Mouse (Mus musculus): ENCODE measurements around the gene Ccdc115.

DNA sequence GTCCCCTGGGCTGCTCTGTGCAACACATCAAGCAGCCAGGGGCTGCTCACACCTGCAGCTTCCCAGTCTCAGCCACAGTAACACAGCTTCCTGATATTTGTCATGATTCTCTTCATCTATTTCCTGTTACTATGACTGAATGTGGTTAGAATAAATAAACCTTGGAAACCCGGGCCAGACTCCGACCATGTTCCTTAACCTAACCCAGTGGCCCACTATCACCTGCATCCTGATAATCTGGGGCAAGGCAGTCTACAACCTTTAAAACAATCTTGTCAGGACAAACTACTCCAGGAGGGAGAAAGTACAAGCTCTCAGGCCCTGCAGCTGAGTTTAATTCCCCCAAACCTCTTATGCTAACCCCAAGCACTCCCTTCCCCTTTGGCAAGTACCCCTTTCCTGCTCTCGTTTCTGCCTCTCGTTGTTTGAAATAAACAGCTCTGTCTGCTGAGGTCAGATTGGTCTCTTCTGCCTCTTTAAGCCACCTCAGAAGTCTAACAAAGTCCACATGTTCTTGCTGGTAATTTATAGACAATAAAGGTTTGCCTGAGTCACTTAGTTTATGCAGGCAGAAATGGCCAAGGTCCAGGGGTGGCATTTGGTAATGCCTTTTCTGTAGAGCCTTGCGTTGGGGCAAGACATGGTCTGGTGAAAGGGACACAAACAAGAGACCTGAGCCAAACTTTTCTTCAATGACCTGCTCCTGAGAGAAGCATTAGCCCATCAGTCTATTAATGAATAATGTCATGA, 42.6 kb upstream of the Ccdc115 start:
- no peak for TF ChIP-seq POLR2A (IDR thresholded peaks at IDR 0.05; ENCODE audit: insufficient read length, low read depth)
- TF ChIP-seq MYOG (IDR thresholded peaks at IDR 0.05; ENCODE audit: control insufficient read depth in 1 of 3, insufficient read depth in 1 of 3, insufficient read length in 2 of 3, low read depth in 2 of 3): no peak
- no peak for TF ChIP-seq MAX (IDR thresholded peaks at IDR 0.05; ENCODE audit: low read depth)
- no peak for TF ChIP-seq TCF12 (IDR thresholded peaks at IDR 0.05; ENCODE audit: insufficient read depth, poor library complexity, severe bottlenecking)
- no peak for TF ChIP-seq E2F4 (IDR thresholded peaks at IDR 0.05; ENCODE audit: insufficient read depth)
- TF ChIP-seq TCF3 (IDR thresholded peaks at IDR 0.05; ENCODE audit: insufficient read length, low read depth): no peak
- TF ChIP-seq MYOD1 (IDR thresholded peaks at IDR 0.05; ENCODE audit: control insufficient read depth in 1 of 3, insufficient read length in 2 of 3, low read depth in 2 of 3): no peak
- TF ChIP-seq USF1 (IDR thresholded peaks at IDR 0.05; ENCODE audit: low read depth): no peak
- no peak for TF ChIP-seq CEBPB (IDR thresholded peaks at IDR 0.05; ENCODE audit: insufficient read depth, poor library complexity, severe bottlenecking)
- no peak for TF ChIP-seq SRF (IDR thresholded peaks at IDR 0.05; ENCODE audit: control insufficient read depth, insufficient read length, low read depth)
- no peak for TF ChIP-seq REST (IDR thresholded peaks at IDR 0.05; ENCODE audit: insufficient read depth, insufficient read length)
- no peak for TF ChIP-seq POLR2AphosphoS2 (IDR thresholded peaks at IDR 0.05; ENCODE audit: insufficient read length, low read depth)

Data from myocyte (in vitro differentiated cells).